Mouse (Mus musculus) liver, embryonic 14.5 days (tissue): ENCODE data around the gene Wdr27.
"Not testable (repeated sequence)": the region's sequence is repeated elsewhere in the genome, so short reads cannot be mapped to it uniquely, and the experiment has no call there.

ENCODE experiments used
- CTCF ChIP-seq: IDR thresholded peaks from 2 replicates; pipeline ENCODE4 v1.5.1; 2016; ENCODE audit warnings: antibody characterized with exemption, low read depth, control low read depth
- EP300 ChIP-seq: IDR thresholded peaks from 2 replicates; pipeline ENCODE4 v1.6.1; 2016; ENCODE audit warnings: antibody characterized with exemption, low read depth

DNA sequence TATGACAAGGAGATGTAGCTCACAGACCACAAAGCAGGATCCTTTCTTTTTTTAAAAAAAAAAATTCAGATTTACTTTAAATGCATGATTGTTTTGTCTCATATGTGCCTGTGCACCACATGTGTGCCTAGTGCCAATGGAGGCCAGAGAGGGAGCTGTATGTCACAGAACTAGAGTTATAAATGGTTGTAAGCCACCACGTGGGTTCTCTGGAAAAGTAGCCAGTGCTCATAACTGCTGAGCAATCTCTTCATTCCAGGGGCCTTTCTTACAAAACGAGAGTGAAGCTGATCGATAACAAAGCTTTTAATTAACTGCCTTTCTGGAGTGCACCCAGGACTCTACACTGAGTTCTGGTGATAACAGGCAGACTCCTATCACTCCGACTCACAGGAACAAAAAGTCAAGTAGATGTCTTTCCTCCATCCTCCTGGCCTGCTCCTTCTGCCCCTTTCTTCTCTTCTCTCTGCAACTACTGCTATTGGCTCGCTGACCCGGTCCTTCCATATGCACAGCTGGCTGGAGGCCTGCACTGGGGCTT lies 25.5 kb upstream of the Wdr27 start:
- not testable (repeated sequence) for TF ChIP-seq CTCF, EP300
